Mouse (Mus musculus) right cerebral cortex, adult 2 months (tissue): ENCODE measurements around the gene Maml3.
A peak's percentile ranks its signal among the peaks of the same experiment; 100 is the strongest.

ENCODE experiments used
- DNase-seq, 2 experiments: peaks; one replicate each; pipeline ENCODE4 v3.0.0; 2021 to 2022; ENCODE audit warnings: low spot score in 2 of 2

The Maml3 gene

DNA sequence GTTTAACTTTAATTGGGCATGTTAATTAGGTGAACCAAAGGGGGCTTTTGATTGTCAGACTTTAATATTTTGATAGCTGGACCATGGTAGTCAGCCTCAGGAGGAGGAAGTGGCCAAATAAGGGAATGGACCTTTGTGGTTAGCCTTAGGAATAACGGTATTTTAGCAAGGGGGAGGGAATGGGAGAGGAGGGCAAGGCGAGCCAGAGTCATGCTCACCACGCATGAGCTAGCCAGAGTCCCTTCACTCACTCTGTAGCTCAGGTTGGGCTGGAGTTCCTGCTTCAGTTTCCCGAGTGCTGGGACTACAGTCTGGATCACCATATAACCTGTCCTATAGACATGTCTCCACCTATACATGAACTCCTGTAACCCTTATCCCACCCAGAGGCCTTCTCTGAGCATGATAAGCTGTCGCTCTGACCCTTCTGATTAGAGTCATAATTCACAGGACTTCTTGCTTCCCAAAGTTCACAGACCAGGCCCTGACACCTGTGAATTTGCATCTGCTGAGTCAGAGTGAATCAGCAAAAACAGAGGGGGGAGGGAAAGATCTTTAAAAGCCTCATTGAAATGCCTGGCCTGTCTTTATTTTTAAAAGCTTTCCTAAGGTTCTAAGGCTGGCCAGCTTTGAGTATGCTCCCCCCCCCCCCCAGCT lies 434.3 kb downstream of the Maml3 start:
- DNase-seq = no peak

DNA sequence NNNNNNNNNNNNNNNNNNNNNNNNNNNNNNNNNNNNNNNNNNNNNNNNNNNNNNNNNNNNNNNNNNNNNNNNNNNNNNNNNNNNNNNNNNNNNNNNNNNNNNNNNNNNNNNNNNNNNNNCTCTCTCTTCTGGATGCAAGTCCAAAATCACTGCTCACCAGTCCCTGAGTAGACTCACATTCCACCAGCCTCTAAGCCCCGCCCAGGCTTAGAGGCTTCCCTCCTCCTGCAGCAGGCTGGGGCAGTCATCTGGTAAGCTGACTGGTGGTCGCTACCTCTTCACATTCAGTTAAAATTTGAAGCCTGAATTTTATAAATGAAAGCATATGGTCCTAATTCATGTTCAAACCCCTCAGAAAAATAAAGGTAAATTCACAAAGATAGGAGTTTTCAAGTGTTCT lies 436.3 kb downstream of the Maml3 start:
- DNase-seq = no peak

DNA sequence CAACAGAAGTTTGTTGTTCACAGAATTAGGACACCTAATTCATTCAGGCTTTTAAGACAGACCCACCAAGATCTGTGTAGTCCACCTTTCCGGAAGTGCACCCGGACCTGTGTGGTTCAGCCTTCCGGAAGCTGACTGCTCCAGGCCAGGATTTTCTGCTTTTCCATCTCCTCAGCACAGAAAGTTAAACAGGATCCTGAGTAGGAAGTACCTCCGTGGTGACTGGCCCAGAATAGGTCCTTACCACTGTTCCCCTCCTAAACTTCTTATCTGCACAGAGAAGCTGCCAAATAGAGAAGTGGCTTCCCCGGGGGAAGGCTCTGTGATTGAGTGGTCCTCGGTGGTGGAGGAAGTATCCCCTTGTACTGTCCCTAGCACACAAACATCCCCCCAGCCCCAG lies 442.3 kb downstream of the Maml3 start:
- peak in 1 of 2 experiments; percentile 4 for DNase-seq

DNA sequence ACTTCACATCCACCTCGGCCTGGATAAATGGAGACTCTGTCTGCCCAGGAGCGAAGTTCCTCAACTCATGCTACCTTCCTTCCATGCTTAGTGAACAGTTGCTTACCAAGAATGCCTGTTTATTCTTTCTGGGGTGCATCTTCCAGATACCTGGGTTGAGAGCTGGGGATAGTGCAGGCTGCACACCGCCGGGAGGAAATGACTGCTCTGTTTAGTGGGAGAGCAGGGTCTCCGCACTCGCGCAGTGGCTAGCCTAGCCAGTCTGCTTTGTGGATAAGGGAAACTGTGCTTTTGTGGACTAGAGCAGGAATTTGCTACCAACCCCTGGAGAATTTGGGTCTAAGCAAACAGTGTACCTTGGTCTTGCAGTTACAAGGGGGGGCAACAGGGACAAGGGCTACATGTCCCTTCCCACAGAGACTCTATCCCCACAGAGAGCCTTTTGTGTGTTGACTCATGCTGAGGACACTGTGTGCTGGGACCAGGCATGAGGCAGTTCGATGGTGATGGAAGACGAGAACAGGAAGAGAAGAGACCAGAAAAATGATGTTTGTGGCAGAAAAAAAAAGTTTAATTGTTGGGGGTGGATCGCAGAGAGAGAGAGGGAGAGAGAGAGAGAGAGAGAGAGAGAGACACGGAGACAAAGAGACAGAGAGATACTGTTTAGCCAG lies 442.9 kb downstream of the Maml3 start:
- DNase-seq = peak in 1 of 2 experiments; percentile 3

DNA sequence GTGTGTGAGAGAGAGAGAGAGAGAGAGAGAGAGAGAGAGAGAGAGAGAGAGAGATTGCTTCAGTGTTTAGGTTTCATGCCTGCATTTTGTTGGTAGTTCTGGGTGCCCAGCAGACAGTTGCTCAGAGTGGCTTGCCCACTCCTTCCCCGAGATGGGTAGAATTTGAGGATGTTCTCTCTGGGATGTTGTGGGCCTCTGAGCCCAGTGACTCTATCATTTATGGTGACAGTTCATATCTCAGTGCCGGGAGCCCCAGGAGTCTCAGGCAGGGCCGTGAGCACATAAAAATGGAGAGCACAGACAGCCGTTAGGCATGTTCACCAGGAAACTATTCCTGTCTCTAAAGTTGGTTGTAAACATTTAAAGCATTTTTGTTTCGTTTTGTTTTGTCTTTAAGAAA lies 443.5 kb downstream of the Maml3 start:
- no peak for DNase-seq

DNA sequence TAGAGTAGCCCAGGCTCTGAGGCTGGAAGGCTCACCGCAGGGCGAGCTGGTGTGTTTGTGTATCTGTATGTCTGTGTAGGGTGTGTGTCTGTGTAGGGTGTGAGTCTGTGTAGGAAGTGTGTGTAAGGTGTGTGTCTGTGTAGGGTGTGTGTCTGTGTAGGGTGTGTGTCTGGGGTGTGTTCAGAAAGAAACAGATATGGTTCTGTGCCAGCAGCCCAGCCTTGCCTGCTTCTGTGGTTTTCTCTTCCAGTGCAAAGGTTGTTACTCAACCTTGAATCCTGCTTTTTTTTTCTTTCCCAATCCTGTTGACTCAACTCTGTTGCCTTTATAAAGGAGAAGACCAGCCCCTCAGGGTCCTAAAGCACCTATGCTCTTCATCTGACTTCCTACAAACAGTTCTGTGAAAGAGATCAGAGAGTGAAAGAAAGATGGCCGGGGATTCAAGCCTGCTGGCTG lies 444.0 kb downstream of the Maml3 start:
- no peak for DNase-seq

DNA sequence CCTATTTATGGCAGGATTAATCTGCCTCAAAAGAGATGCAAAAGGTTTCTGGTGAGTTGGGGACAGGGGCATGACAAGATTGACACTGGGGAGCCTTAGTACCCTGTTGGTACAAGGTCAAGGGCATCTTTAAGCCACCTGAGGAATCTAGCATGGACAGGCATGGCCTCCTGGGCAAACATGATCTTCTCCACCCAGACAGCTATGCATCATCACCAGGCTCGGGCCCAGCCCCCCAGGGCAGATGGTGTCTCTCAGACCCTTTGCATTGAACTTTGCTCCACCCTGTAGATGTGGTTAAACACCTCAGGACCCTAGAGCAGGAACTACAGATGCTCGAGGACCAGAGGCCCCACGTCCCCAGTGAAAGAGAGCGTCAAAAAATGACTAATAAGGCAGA lies 444.8 kb downstream of the Maml3 start, which contains the start of gene Mgst2:
Gene Mgst2, plus strand, starts transcription at position 301 of the 400 bp plus-strand sequence.
- no peak for DNase-seq

DNA sequence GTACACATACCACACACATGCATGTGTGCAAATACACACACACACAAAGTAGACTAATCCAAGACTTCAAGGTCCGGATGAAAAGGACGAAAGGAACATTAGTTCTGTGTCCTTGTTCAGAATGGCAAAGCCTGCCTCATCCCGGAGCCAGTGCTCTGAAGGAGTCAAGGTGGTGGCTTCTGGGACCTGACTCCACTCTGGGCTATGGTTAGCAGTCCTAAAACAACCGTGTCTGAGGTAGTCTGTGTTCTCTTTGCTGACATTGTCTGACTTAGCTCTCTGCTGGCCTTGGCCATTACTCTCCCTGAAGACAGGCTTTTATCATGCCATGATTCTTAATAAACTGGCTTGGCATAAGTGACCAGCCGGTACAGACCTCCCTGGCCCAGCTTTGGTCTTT lies 445.5 kb downstream of the Maml3 start:
- DNase-seq = no peak

DNA sequence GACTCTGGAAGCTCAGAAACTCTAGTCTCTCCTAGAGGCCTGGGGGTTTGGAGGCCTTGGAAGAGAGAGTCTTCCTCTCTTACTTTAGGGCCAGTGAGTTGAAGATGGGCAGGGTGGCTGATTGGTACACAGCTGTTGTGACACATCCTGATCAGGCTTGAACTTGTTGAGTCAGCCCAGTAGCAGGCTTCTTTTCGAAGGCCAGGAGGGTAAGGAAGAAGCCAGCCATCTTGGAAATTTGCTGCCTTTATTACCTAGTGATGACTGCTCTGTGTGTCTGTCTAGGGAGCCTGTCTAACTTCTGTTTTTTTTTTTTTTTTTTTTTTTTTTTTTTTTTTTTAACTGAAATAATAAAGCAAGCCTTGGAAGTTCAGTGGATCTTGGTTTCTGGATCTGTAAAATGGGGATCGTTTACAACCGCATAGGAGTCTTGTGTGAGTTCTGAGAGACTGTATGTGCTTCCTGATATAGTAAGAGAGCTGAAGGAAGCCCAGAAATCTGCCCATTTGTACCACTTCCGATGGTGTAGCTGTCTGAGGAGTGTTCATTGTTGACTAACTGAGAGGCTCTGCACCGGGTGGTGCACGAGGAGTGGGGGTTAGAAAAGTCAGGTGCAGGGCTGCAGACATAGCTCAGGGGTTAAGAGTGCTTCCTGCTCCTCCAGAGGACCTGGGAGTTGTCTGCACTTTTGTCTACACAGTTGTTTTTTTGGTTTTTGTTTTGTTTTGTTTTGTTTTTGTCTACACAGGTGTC lies 450.4 kb downstream of the Maml3 start:
- no peak for DNase-seq

DNA sequence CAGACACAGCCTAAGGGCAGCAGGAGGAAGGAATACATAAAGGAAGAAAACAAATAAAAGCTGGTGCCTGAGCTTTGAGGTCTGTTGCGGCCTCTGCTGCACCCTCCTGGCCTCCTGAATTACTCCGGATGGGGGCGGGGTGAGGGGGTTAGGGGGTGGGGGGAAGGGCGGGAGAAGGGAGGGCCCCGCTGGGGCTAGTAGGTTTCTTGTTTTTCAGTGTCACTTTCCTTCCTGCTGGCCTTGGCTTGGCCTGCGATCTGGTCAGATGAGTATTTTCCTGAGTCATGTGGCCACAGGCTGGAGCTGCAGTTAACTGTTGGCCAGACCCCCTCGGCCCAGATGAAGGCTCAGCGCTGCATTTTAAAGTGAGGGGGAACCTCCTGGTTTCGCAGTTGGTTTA lies 452.2 kb downstream of the Maml3 start:
- no peak for DNase-seq

DNA sequence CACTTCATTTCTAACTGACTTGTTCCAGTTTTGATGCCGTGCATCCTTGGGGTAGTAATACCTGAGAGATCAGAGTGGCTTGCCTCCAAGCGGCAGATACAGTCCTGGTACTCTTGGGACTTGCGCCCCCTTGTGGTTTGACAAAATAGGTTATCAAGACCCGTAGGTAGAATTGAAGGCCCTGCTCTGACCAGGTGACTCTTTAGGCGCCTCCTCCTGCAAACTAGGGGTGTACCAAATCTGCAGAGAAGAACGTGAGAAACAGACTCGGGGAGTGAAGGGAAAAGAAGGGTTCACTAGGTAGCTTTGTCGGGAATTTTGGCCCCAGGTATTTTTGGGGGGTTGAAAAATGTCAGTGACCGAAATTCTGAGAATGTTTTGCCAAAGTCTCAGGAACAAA lies 452.6 kb downstream of the Maml3 start:
- DNase-seq = peak; percentile 81 to 82

DNA sequence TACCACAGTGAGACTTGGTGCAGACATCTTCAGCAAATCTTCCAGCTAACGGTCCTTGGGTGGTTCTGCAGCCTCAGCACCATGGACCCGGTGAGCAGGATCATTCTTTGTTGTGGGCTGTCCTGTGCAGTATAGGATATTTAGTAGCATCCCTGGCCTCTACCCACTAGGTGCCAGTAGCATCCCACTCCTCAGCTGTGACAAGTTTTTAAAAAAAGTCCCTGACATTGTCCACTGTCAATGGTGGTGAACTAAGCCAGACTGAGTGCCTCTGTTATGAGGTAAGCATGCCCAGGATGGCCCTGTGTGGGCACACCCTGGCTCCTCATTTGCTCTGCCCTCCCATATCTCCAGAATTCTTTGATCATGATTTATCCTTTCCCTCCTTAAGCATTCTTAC lies 453.7 kb downstream of the Maml3 start:
- peak in 1 of 2 experiments; percentile 7 for DNase-seq

DNA sequence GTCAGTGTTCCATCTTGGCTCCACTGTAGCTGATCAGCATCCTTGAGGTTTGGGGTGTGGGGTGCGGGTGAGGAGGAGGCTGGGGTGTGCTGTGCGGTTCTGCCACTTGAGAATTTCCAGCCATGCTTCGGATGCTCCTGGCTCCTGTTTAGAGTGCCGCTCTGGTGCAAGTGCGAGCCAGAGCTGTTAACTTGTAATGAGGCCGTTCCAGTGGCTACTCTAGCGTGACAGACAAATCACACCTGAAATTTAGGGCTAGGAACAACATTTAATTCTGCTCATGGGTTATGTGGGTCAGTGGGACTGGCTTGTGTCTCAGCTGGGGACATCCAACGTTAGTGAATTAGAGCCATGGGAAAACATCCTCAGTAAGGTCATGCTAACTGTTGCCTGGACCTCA lies 454.9 kb downstream of the Maml3 start:
- no peak for DNase-seq

DNA sequence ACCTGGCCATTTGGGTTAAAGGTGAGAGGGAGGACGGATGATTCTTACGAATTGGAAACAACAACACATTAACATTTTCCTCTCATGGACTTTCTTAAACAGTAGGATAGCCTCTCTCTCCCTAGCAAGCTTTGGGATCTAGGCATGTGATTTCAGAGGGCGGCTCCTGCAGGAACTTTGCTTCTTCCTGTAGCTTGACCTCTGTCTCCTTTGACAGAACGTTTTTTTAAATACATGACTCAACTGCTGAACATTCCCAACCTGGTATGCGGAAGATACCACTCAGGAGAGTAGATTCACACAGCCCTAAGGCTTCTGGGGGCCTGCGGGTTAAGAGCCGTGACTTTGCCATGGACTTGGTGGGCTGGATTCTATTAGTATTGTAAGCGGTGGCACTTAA lies 455.4 kb downstream of the Maml3 start:
- DNase-seq = no peak

DNA sequence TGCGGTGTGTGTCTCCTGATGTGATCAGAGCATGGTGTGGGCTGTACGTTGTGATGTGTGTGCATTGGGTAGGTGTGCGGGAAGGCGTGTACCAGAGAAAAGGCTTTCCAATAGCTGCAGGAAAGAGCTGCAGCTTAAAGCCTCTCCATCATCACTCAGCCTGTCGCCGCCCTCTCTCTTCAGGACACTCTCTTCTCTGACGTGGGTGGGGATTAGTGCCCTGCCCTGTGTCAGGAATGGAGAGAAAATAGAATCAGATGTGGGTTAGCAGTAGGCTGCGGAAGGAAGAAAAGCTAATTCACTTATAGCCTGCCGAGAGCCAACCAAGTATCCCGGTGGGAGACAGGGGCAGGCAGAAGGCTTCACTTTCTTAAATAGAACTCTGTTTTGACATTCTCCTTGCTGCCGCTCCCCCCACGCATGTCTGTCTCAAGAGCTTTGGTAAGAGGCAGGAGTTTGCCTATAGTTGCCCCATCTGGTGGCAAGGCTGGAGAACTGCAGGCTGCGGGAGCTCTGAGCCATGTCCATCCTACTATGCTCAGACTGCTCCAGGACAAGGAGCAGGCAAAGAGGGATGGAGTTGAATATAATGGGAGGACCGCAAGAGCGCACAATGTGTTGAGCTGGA lies 456.7 kb downstream of the Maml3 start:
- peak; percentile 84 to 86 for DNase-seq

DNA sequence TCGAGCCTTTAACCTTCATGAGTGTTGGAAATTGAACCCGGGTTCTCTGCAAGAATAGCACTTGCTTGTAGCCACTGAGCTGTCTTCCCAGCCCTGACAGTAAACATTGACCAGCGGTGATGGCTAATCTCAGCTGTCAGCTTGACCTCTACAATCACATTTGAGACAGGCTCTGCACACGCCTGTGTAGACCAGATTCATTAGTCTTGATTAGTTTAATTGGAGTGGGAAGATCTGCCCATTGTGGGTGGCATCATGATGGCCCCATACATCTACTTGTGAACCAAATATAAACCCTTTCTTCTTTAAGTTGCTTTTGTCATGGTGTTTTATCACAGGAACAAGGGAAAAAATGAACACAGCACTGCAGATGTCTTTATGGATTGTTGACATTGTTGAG lies 457.5 kb downstream of the Maml3 start:
- DNase-seq = no peak

DNA sequence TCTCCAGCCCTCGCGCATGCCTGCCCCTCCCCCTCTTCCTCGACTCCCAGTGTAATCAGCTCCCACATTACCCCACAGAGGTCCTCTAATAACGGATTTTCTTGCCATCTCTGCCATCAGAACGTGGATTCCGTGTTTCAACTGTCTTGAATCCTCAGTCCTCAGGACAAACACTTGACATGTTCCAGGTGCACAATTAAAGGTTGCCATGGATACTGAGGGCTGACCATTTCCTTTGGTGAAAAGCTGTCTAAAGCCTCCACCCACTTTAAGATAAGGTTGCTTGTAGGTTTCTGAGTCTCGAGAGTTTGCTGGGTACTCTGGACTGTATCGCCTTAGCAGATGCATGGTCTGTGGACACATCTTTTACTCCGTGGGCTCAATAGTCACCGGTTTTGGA lies 458.6 kb downstream of the Maml3 start:
- DNase-seq = no peak

DNA sequence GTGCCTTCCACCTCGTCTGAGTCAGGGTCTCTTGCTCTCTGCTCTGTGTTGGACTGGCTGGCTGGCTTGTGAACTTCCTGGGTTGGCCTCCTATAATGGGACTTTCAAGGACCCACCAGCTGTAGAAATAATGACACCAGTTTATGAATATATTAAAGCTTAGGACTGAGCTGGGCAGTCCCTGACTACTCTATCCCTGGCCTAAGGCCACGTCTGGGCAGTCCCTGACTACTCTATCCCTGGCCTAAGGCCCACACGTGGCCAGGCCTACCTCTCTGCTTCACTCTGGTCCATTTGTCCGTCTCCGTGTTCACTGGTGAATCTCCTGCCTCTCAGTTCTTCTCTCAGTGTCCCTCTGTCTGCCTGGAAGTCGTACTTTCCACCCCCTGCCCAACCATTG lies 459.4 kb downstream of the Maml3 start:
- no peak for DNase-seq

DNA sequence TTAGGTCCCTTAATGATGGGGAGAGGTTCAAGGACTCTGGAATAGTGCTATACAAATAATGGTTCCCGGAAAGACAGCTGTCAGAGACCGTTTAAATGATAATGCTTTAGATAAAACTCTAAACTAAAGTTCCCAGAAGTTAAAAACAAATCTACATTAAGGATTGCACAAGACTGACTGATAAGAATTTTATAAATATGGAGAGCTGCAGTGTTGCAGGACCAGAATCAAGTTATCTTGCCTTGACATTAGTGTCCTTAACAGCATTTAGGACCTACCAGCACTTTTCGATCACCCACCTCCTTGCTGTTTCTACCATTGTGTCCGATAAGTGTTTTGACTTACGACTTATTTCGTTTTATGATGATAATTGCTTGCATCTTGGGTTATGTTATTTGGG lies 466.6 kb downstream of the Maml3 start:
- no peak for DNase-seq

DNA sequence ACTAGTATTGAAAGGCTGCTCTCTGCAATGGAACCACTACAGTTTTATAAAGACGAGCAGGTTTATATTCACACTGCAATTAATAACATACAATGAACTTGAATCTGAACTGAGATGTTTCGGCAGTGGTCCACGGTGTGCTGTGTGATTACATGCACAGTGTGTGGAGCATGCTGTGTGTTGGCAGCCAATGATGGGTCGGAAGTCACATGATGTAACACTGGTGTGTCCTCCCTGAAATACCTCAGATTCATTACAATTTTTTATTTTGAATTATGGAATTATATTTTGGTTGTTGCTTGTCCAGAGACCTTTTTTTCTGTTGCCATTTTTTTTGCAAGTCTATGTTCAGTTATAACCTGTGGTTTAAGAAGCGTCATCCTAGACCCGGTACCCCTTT lies 467.6 kb downstream of the Maml3 start:
- no peak for DNase-seq

DNA sequence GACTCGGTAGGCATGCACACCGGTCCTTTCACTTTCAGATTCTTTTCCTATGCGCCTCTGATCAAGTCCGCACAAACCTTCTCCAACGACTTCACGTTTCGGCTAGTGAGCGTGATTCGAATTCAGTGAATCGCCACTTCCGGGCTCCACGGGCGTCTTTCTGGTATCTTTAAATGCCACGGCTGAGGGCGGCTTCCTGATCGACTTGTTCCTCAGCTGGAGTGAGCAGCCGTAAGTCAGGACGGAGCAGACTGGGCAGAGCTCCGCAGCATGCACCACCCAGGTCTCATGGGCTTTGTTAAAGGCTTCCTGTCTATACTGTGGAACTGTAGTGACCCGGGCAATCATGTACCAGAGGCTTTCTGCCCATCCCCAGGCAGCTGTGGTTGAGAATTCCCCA lies 468.2 kb downstream of the Maml3 start:
- DNase-seq = no peak

DNA sequence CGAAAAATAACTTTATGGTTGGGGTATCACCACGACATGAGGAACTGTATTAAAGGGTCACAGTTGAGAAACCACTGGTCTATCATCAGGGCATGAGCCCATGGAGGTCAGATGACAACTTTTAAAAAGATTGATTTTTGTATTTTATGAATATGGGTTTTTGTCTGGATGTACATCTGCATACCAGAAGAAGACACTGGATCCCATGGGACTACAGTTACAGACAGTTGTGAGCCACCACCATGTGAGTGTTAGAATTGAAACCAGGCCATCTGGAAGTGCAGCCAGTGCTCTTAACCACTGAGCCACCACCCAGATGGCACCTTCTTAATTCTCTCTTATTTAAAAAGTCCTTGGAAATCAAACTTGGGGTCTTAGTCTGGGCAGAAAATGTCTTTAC lies 468.9 kb downstream of the Maml3 start:
- no peak for DNase-seq
